Mouse (Mus musculus): ENCODE data around the gene Kif3c. TPM values are rescaled to one million over a fixed set of nuclear protein-coding genes. Genes with fewer than 3 reads are reported as not detected.

Gene Kif3c
- total and polyA plus RNA-seq, 3 experiments, result 2.5 to 5.6 TPM; not detected in 1

DNA sequence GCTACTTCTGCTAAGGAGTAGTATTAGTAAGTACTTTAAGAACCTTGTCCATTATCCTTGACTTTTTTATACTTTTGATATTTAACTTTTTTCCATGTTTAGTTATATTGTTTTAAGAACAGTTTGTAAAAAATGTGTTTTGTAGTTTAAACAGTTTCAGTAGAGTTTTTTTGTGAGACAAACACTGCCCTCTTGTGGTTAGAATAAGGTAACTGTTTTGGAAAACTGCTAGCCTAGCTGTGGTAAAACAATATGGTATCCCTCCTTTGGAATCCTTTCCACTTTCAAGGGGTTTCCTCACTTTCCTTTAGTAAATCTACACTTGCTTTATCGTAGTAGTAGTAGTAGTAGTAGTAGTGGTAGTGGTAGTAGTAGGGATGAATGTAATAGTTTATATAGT, 72.9 kb downstream of the Kif3c start:
- Histone ChIP-seq H3K36me3 (ENCODE audit: control insufficient read depth in 1 of 2, insufficient read depth in 2 of 2, low read length in 2 of 2) (peaks cover 11 to 39% of the 10 kb centered on the region in 2 experiments), H3K4me1 (ENCODE audit: control insufficient read depth in 1 of 2, insufficient read depth in 2 of 2, low read length in 2 of 2) (peaks cover 12 to 24% of the 10 kb centered on the region in 2 experiments), H3K9me3 (replicated peaks; ENCODE audit: insufficient read depth, low read length) (no peaks in the 10 kb centered on the region), H3K79me2 (ENCODE audit: control insufficient read depth, insufficient read depth, low read length, poor library complexity) (peaks cover 52% of the 10 kb centered on the region), H3K27ac (ENCODE audit: control insufficient read depth, low read depth, low read length) (no peak overlapping the region), H3K9ac (ENCODE audit: control insufficient read depth, low read depth, low read length, poor library complexity, severe bottlenecking) (no peak overlapping the region), H3K27me3 (ENCODE audit: control insufficient read depth in 1 of 2, insufficient read depth in 2 of 2, low read length in 2 of 2) (no peaks in the 10 kb centered on the region), H3K4me3 (ENCODE audit: control insufficient read depth in 1 of 2, insufficient read depth in 1 of 2, low read depth in 2 of 2, low read length in 2 of 2) (no peak overlapping the region)
- peak; percentile 56 for DNase-seq (ENCODE audit: low read depth, low spot score)
- TF ChIP-seq ZNF384 (IDR thresholded peaks at IDR 0.05; ENCODE audit: low read depth, low read length) (0 out of 2 replicates have a peak, but pooled peaks have one; percentile 42), ZC3H11A (IDR thresholded peaks at IDR 0.05; ENCODE audit: low read depth, low read length) (0 out of 2 replicates have a peak, but pooled peaks have one; percentile 2), MAFK (IDR thresholded peaks at IDR 0.05; ENCODE audit: borderline replicate concordance, low read depth, low read length) (no peak), CTCF (IDR thresholded peaks at IDR 0.05 in 2 of 3, conservative IDR thresholded peaks at IDR 0.05 in 1 of 3; ENCODE audit: control insufficient read depth in 1 of 3, insufficient read depth in 1 of 3, low read depth in 2 of 3, low read length in 3 of 3, poor library complexity in 1 of 3, severe bottlenecking in 1 of 3) (peak in 2 of 3 experiments; percentile 35 to 67; a peak in 4 of 6 replicates), USF2 (IDR thresholded peaks at IDR 0.05; ENCODE audit: borderline replicate concordance in 1 of 2, insufficient read depth in 1 of 2, low read depth in 1 of 2, low read length in 2 of 2) (no peak), SIN3A (IDR thresholded peaks at IDR 0.05; ENCODE audit: low read length) (0 out of 2 replicates have a peak, but pooled peaks have one; percentile 34), SMC3 (IDR thresholded peaks at IDR 0.05; ENCODE audit: low read depth, low read length) (peak; percentile 34), USF1 (IDR thresholded peaks at IDR 0.05; ENCODE audit: low read depth, low read length) (no peak), RAD21 (IDR thresholded peaks at IDR 0.05; ENCODE audit: low read depth, low read length) (peak; percentile 34)

DNA sequence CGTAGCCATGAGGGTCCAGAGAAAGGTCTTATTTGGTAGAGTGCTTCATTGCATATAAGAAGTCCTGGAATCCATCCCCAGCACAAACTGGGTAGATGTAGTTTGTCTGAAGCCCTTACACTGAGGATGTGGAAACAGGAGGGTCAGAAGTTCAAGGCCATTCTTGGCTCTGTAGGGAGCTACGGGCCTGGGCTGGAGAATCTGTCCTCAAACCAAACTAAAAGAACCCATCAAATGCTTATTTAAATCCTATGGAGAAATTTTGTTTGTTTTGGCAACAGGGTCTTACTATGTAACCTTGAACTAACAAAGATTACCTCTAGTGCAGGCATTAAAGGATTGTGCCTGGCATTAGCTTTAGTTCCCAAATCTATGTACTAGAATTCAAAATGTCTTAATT, 76.0 kb downstream of the Kif3c start:
- Histone ChIP-seq H3K79me2 (ENCODE audit: control insufficient read depth, insufficient read depth, low read length, poor library complexity) (peaks cover 36% of the 10 kb centered on the region), H3K9ac (ENCODE audit: control insufficient read depth, low read depth, low read length, poor library complexity, severe bottlenecking) (peak overlapping the region; percentile 33), H3K9me3 (replicated peaks; ENCODE audit: insufficient read depth, low read length) (no peaks in the 10 kb centered on the region), H3K4me1 (ENCODE audit: control insufficient read depth in 1 of 2, insufficient read depth in 2 of 2, low read length in 2 of 2) (peaks cover 12 to 20% of the 10 kb centered on the region in 2 experiments), H3K4me3 (ENCODE audit: control insufficient read depth in 1 of 2, insufficient read depth in 1 of 2, low read depth in 2 of 2, low read length in 2 of 2) (peak overlapping the region in 1 of 2 experiments; percentile 12; a peak in 2 of 4 replicates), H3K36me3 (ENCODE audit: control insufficient read depth in 1 of 2, insufficient read depth in 2 of 2, low read length in 2 of 2) (peaks cover 29 to 35% of the 10 kb centered on the region in 2 experiments), H3K27me3 (ENCODE audit: control insufficient read depth in 1 of 2, insufficient read depth in 2 of 2, low read length in 2 of 2) (no peaks in the 10 kb centered on the region), H3K27ac (ENCODE audit: control insufficient read depth, low read depth, low read length) (peak overlapping the region; percentile 63)
- TF ChIP-seq MXI1 (IDR thresholded peaks at IDR 0.05; ENCODE audit: low read depth, low read length), result no peak
- no peak for TF ChIP-seq GABPA (IDR thresholded peaks at IDR 0.05; ENCODE audit: low read depth, low read length)
- TF ChIP-seq SMC3 (IDR thresholded peaks at IDR 0.05; ENCODE audit: low read depth, low read length), result no peak
- TF ChIP-seq MYC (IDR thresholded peaks at IDR 0.05; ENCODE audit: low read depth, low read length), result no peak
- TF ChIP-seq ELF1 (IDR thresholded peaks at IDR 0.05; ENCODE audit: low read depth, low read length), result no peak
- no peak for TF ChIP-seq EP300 (IDR thresholded peaks at IDR 0.05; ENCODE audit: low read depth in 1 of 2, low read length in 2 of 2)
- TF ChIP-seq UBTF (IDR thresholded peaks at IDR 0.05; ENCODE audit: borderline replicate concordance, insufficient read depth, low read depth, low read length), result no peak
- TF ChIP-seq MYB (IDR thresholded peaks at IDR 0.05; ENCODE audit: low read depth, low read length), result no peak
- no peak for TF ChIP-seq RAD21 (IDR thresholded peaks at IDR 0.05; ENCODE audit: low read depth, low read length)
- TF ChIP-seq JUND (IDR thresholded peaks at IDR 0.05; ENCODE audit: low read depth, low read length), result no peak
- TF ChIP-seq USF1 (IDR thresholded peaks at IDR 0.05; ENCODE audit: low read depth, low read length), result no peak
- TF ChIP-seq TAL1 (IDR thresholded peaks at IDR 0.05; ENCODE audit: low read length), result no peak
- no peak for TF ChIP-seq ZMIZ1 (IDR thresholded peaks at IDR 0.05; ENCODE audit: low read depth, low read length)
- TF ChIP-seq TBP (IDR thresholded peaks at IDR 0.05; ENCODE audit: low read depth, low read length), result no peak
- no peak for TF ChIP-seq USF2 (IDR thresholded peaks at IDR 0.05; ENCODE audit: borderline replicate concordance in 1 of 2, insufficient read depth in 1 of 2, low read depth in 1 of 2, low read length in 2 of 2)
- no peak for TF ChIP-seq CHD1 (IDR thresholded peaks at IDR 0.05; ENCODE audit: low read depth, low read length)
- TF ChIP-seq BHLHE40 (IDR thresholded peaks at IDR 0.05; ENCODE audit: borderline replicate concordance, low read depth, low read length), result no peak
- TF ChIP-seq TCF12 (IDR thresholded peaks at IDR 0.05; ENCODE audit: low read depth, low read length), result no peak
- TF ChIP-seq SIN3A (IDR thresholded peaks at IDR 0.05; ENCODE audit: low read length), result no peak
- TF ChIP-seq RCOR1 (IDR thresholded peaks at IDR 0.05; ENCODE audit: low read depth, low read length), result no peak
- peak; percentile 22 for DNase-seq (ENCODE audit: low read depth, low spot score)
